Mouse (Mus musculus): ENCODE data around the gene Rasal2. TPM values are rescaled to one million over a fixed set of nuclear protein-coding genes. Genes with fewer than 3 reads are reported as not detected.

Gene Rasal2
- polyA plus RNA-seq, 1 experiment, result 3.7 TPM

DNA sequence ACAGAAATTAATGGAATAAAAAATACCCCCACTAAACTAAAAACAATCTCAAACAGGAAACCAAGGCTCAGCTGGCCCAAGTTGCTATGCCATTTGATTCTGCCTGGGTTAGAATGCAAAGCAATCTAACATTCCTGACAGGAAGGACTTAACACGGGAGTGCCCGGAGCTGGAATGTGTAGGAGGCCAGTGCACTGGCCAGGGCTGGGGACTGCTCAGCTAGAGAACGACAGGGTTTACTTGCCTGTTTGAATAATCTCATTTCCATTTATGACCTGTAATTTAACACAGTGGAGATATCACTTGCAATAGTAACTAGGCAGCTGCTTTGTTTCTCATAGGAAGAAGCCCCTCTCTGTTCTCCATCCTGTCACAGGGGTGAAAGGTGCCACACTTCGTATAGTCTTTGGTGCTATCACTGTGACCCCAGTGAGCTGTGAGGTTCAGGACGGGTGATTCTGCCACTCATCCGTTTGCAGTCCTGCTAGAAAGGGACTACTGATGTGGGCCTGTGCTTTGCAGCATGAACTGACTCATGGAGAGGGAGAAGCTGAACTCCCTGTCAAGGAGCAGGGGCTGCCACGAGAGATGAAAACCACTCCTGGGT, 269.0 kb downstream of the Rasal2 start:
- DNase-seq (ENCODE audit: low read depth), result no peak

- no peak for DNase-seq (ENCODE audit: low read depth)
Observed at GRCm38 (mm10) chr1:157141014-157141413, 271.4 kb downstream of the Rasal2 start.

DNA sequence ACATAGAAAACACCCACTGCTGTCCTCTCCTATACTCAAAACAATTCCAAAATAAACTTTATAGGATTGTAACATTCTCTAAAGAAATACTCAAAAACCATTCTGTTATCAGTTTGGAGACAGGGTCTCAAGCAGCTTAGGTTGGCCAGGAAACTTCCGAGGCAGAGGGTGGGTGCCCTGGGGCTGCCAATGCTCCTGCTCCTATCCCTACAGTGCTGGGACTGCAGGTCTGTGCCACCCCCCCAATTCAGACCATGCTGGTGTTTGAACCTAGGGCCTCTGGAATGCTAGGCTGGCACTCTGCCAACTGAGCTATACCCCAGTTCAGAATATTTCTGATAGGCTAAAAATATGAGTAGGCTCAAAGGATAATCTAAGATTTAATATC, 274.5 kb downstream of the Rasal2 start:
- DNase-seq (ENCODE audit: low read depth), result no peak

DNA sequence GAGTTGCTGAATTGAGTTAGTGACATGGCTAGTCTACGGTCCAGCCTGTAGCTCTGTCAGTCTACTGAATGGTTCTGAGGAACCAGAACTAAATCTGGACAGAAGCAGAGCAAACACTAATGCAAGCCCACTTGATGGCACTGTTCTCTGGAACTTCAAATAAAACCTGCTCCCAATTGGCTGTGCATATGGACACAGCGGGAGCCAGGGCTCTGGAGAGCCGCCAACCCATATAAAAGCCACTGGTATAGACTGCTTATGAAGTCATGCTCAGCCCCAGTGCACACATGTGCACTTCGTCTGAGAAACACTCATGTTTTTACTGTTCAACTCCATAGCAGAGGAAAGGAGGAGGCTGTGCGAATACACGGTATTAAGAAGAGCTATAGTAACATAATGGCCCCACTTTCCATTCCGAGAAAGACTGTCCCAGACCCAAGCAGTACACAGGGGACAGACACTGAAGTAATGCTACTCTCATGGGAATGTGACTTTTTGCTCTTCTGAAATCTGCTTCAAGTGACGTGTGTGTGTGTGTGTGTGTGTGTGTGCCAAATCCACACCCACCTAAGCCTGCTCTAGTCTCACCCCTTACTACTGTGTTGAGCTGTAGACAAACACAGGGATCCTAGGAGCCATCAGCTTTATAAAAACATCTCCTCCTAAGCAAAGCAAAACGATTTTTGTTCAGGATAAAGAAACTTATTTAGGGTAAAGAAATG, 275.1 kb downstream of the Rasal2 start:
- no peak for DNase-seq (ENCODE audit: low read depth)

DNA sequence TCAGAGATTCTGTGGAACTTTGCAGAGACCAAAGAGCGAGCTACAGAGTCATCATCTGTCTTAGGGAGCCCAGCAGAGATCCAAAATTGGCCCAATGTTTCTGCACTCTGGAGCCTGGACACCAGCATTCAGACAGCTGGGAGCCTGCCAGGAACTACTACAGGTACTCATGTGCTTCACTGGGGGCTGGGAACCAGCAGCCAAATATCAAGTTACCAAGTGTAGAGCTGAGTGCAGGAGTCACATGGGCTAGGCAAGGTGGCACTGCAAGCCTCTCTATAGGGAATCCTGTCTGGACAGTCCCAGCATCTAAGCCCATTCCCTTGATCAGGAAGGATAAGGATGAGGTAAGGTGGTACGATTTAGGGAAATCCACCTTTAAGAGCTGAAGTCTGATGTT, 284.2 kb downstream of the Rasal2 start:
- no peak for DNase-seq (ENCODE audit: low read depth)

GRCm38 (mm10) chr1:157123836-157124235, 288.6 kb downstream of the Rasal2 start:
- DNase-seq (ENCODE audit: low read depth), result no peak

DNA sequence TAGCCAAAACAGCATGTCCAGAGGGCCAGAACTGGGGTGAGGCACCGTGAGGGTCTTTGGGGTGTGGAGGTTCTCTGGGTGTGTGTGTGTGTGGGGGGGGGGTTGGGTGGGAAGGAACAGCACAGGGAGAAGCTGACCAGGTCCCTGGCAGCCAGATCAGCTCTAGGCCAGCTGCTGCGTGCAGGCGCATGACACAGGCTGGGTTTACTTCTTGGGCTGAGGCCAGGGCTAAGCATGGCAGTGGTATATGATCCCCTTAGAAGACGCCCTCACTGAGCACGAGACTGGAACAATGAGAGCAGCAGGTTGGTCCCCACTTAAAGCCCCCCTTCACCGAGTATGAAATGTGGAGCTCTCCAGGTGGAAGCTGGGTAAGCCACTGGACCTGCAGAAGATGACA, 293.2 kb downstream of the Rasal2 start:
- no peak for DNase-seq (ENCODE audit: low read depth)

DNA sequence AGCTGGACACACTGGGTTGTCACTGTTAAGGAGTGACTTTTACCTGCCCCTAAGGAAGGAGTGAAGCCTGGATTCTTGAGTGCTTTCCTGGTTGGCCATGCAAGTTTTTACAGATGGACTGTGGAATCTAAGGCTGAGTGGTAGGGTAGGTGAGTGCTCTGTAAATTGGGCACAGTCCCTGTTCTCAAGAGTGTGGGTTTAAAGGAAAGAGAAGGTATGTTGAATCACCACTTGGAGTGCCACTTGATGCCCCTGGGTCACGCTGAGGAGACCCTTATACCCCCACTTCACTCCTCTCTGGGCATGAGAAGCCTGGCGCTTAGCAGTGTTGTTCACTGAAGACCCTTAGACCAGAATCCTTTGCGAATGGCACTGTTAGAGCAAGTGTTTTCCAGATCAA, 295.0 kb downstream of the Rasal2 start:
- DNase-seq (ENCODE audit: low read depth), result no peak

DNA sequence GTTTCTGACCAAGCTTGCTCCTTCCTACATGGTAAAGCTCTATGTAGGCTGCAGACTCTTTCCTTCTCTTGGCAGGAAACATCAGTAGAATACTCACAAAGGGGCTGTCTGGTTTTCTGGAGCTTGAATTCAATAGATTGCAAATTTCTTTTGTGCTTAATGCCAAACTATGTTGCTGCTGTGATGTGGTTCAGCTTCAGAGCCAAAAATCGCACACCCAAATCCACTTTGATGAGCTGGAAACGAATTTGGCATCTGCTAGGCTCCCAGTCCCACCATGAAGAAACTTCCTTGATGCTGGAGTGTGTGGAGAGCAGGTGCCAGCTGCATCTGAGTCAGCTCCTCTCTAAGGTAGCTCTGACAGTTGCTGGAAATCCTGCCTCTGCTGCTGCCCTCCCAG, 297.9 kb downstream of the Rasal2 start:
- no peak for DNase-seq (ENCODE audit: low read depth)

- DNase-seq (ENCODE audit: low read depth), result no peak
Observed at GRCm38 (mm10) chr1:157110287-157110835, 302.0 kb downstream of the Rasal2 start.

DNA sequence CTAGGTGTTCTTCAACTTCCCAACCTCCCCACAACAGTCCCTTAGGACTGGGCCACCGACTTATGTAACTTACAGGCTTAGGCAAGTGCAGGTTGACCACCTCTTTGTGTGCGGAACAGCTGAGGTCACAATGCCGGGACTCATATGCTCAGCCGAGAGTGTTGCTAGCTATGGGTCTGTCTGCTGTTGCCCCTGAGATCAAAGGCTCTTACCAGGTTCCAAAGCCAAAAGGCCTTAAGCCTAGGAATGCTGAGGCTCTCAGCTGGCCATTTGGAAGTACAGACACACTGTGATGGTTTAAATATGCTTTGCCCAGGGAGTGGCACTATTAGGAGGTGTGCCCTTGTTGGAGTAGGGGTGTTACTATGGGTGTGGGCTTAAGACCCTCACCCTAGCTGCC, 303.8 kb downstream of the Rasal2 start, which contains the start of gene Tex35:
Gene Tex35, minus strand, starts transcription at position 101 of the 400 bp plus-strand sequence.
- DNase-seq (ENCODE audit: low read depth), result no peak

- no peak for DNase-seq (ENCODE audit: low read depth)
Observed at GRCm38 (mm10) chr1:157101122-157101865, 311.1 kb downstream of the Rasal2 start.

GRCm38 (mm10) chr1:157095534-157095933, 316.9 kb downstream of the Rasal2 start:
- DNase-seq (ENCODE audit: low read depth), result no peak

- DNase-seq (ENCODE audit: low read depth), result no peak
Observed at GRCm38 (mm10) chr1:157092622-157093021, 319.8 kb downstream of the Rasal2 start.

- DNase-seq (ENCODE audit: low read depth), result no peak
Observed at GRCm38 (mm10) chr1:157092140-157092539, 320.3 kb downstream of the Rasal2 start.

GRCm38 (mm10) chr1:157090835-157091234, 321.6 kb downstream of the Rasal2 start:
- DNase-seq (ENCODE audit: low read depth), result no peak

- no peak for DNase-seq (ENCODE audit: low read depth)
Observed at GRCm38 (mm10) chr1:157086097-157086994, 326.0 kb downstream of the Rasal2 start.
